Comparison of ENCODE assay signal across 1 mouse cellular context in the genomic region with DNA sequence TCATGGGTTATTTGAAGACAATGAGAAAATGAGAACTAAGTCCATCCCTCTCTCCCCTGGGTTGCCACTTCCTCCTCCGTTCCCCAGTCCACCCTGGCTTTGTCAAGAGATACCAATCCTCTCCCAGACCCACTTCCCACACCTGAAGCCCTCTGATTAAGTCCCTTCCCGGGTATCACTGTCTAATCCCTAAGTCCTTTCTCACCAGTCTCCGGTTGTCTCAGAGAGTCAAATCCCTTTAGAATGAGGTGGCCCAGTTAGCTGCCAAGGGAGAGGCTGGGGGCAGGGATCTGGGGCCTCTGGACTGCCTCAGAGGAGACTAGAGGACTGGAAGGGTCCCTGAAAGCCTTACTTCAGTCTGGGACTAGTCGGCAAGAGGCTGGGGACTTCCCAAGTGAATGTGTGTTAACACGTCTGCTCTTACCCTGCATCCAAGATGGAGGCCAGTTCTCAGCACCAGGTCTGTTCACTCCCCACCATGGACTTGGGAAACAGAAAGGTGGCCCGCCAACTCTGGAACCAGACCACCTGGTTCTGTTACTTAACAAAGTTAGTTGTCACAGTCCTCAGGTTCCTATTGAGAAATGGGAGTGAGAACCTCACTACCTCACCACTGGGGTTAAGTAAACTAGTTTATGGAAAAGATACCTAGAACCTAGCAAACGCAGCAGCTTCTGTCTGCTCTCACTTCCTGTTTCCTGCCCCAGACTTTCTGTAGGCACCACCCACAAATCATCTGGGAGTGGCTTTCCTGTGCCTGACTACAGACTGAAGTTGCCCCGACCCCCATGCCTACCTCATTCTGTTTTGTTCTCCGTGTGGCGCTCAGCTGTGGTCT.
A peak's percentile ranks its signal among the peaks of the same experiment; 100 is the strongest.
TF ChIP-seq lines count a peak whose summit lies in the region.

A gene (minus strand): TSS at position 674 of the 838 bp plus-strand sequence.

TF ChIP-seq in CH12.LX, 34 proteins besides CTCF, POLR2A, EP300 and RAD21 (continued from another document):
- TF ChIP-seq CHD2 (IDR thresholded peaks at IDR 0.05; ENCODE audit: low read length) (peak; percentile 37; the same call in 1 of the 2 replicates), BHLHE40 (IDR thresholded peaks at IDR 0.05; ENCODE audit: low read depth, low read length) (no peak)
